Mouse (Mus musculus) urinary bladder, postnatal 14 days (tissue): Measurements from ENCODE around the gene Gm4141.
"Not testable (repeated sequence)": the region's sequence is repeated elsewhere in the genome, so short reads cannot be mapped to it uniquely, and the experiment has no call there.

Experiments
- DNase-seq: peaks from one replicate; pipeline ENCODE4 v3.0.0; 2021; ENCODE audit warnings: low spot score

Gm4141 gene

GRCm38 (mm10) chr7:20576141-20576540 lies at the start of gene Gm4141:
Gm4141 (minus strand) TSS chr7:20576241.
- not testable (repeated sequence) for DNase-seq

DNA sequence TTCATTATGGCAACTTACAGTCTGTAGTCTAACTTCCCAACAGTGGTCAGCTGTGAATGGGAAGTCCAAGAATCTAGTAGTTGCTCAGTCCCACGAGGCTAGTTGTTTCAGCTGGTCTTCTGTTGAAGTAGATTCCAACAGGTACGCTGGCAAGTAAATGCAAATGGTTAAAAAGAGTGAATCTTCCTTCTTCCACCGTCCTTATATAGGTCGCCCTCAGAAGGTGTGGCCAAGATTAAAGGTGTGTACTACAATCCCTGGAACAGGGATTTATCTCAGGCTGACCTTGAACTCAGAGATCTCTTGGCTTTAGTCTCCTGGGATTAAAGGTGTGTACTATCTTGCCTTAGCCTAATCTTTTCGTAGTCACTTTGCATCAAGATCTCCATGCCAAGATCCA lies 22.9 kb upstream of the Gm4141 start, which contains the start of gene Gm4513:
Gm4513 (minus strand) TSS at position 101 of the 400 bp plus-strand sequence.
- not testable (repeated sequence) for DNase-seq

DNA sequence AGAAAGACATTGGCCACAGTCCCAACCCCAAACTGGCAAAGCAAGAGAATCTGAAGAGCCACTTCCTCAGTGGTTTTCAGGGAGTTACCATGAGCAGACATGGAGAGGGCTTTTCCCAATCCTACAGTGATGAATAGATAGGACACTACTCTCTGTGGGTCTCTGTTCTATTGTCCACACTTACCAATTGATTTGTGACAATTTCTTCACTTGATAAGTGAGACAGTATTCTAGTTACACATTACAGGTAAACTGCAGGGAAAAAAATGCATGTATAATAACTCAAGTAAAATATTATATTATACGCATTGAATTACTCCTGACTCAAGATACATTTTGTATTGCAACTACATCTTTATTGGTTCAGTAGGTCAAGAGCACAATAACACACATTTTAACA lies 30.4 kb downstream of the Gm4141 start, which contains the start of gene Gm5726:
Gm5726 (minus strand) TSS at position 101 of the 400 bp plus-strand sequence.
- not testable (repeated sequence) for DNase-seq

DNA sequence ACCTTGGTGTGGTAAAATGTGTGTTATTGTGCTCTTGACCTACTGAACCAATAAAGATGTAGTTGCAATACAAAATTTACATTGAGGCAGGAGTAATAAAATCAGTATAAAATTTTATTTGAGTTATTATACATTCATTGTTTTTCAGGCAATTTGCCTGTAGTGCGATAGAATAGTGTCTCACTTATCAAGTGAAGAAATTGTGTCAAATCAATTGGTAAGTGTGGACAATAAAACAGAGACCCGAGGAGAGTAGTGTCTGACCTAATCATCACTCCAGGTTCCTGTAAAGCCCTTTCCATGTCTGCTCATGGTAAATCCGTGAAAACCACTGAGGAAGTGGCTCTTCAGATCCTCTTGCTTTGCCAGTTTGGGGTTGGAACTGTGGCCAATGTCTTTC lies 42.5 kb downstream of the Gm4141 start, which contains the start of gene Vmn1r104:
Vmn1r104 (plus strand) TSS at position 301 of the 400 bp plus-strand sequence.
- DNase-seq: not testable (repeated sequence)
